Mouse (Mus musculus) brain, embryonic 14.5 days (tissue): ENCODE measurements around the gene Aarsd1. TPM values are rescaled to one million over a fixed set of nuclear protein-coding genes. Genes with fewer than 3 reads are reported as not detected.
"Not testable (repeated sequence)": the region's sequence is repeated elsewhere in the genome, so short reads cannot be mapped to it uniquely, and the experiment has no call there.

Experiments used
- DNase-seq: peaks from one replicate; pipeline ENCODE4 v3.0.0-alpha.2; 2011; ENCODE audit warnings: low read depth
- CTCF ChIP-seq: fragments of 200-500 bp; IDR thresholded peaks from 2 replicates; pipeline ENCODE4 v1.5.1; 2012; ENCODE audit warnings: inconsistent platforms, mild to moderate bottlenecking, moderate library complexity, borderline replicate concordance; ENCODE audit not compliant: insufficient read depth, insufficient read length; ENCODE audit errors: extremely low read depth
- POLR2A ChIP-seq: fragments of 200-500 bp; IDR thresholded peaks from 2 replicates; pipeline ENCODE4 v1.6.1; 2012; ENCODE audit warnings: mild to moderate bottlenecking, inconsistent platforms, borderline replicate concordance; ENCODE audit not compliant: poor library complexity, insufficient read depth, insufficient read length, severe bottlenecking; ENCODE audit errors: extremely low read depth
- polyA plus RNA-seq: library from polyadenylated mRNA; depleted of rRNA; stranded (reverse); fragments of >200 nt; gene quantifications from 2 replicates; pipeline ENCODE4 v1.2.3, GENCODE M21; 2012; rRNA removed

Gene Aarsd1
- polyA plus RNA-seq: 51.3 and 53.6 TPM in 2 replicates

DNA sequence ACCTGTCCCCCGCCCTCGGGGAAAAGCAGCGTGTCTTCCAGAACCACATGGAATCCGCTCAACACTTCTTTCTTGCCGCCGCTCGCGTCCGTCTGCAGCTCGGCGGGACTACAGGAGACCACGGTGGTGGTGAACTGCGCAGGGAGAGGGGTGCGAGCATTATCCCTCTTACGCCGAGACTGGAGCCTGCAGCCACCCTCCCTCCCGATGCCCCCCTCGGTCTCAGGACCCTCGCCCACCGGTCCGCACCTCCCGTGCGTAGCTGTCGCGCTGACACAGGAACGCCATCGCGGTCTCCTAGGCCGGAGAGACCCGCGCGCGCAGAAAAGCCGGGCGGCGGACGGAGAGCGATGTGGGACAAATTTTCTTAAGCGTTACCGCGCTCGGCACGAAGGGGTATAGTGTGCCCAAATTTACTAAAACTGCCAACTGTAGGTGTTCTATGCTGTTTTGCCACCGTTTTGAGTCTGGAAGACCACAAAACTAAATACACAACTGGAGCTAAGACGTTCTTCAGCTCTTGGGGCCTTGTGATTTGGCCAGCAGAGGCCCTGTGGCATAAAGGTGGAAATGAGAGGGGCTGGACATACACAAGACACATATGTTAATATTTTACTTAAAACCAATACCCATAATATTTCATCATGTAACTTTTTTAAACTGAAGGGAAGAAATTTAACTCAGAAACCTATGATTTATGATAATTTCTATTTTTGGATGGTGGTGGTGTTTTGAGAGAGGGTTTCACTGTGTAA, at the start of gene Aarsd1:
Aarsd1 (minus strand) TSS at position 515 of the 755 bp plus-strand sequence.
- DNase-seq: peak; percentile 95
- TF ChIP-seq CTCF (no peak), POLR2A (peak; percentile 46; the same call in 1 of the 2 replicates)

DNA sequence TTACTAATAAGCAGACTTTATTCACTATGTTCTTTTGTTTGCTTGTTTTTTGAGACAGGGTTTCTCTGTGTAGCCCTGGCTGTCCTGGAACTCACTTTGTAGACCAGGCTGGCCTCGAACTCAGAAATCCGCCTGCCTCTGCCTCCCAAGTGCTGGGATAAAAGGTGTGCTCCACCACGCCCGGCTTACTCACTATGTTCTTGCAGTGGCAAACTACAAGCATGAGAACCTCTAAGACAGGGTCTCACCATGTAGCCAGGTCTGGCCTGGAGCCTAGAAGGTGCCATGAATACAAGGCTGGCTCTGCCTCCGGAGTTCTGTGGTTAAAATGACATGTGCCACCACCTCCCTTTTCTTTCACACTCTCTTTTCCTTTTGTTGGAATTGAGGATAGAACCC, 49.1 kb upstream of the Aarsd1 start:
- not testable (repeated sequence) for DNase-seq

DNA sequence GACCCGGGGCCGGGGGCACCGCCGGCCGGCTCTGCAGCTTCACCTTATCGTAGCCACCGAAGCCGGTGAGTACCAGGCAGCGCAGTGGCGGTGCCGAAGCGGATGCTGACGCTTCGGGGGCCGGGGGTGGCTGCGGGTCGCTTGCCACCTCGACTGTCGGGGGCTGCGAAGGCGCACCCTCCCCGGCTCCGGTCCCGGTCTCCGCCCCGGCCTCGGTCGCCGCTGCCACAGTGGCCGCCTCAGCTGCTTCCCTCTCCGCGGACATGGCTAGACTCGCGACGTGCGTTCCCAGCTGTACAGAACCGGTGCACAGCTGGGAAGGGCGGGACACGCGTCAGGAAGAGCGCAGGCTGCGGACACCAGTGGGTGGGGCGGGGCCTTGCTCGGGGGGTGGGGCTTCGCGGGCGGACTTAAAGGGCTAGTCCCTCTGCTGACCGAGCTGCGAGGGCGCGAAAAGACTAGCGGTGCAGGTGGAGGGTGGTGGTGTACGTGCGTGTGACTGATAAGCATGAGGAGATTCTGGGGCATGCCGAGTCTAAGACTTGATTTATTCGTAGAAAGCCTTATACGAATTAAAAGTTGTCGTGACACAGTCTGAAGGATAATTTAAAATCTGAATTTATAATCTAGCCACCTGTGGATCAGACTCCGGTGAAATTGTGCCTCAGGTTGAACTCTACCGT, 48.6 kb upstream of the Aarsd1 start, which contains the start of gene Vat1:
Vat1 (minus strand) TSS at position 362 of the 683 bp plus-strand sequence.
- peak; percentile 89 for DNase-seq
- no peak for TF ChIP-seq CTCF
- 0 out of 2 replicates have a peak, but pooled peaks have one; percentile 18 for TF ChIP-seq POLR2A

DNA sequence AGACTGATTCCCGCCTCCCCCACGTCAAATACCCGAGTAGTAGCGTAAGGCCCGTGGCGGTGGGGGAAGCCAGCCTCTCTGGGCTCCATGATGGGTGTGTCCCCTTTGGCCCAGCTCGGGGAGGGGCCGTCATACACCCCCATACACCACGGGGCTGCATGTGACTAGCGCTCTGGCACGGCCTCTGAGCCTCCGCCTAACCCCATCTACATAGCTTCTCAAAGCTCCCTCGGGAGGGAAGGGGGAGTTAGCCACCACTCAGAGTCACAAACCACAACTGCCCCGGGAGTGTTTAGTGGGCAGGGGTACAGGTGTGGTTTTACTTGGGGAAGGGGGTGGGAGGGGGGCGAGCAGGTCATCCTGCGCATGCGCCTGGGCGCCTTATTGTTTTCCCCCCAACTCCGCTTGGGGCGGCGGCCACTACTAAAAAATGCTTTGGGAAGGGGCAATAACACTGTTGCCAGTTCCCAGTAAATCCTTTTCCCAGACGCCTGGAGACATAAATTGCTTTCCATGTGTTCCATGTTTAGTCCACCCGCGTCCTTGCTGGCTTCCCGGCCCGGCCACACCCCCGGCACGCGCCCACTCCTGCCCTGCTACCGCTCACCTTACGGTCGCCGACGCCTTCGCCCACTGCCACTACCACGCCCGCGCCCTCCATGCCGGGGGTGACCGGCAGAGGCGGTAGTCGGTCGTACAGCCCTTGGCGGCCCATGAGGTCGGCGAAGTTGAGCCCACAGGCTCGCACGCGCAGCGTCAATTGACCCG, 47.9 kb upstream of the Aarsd1 start:
- TF ChIP-seq CTCF: no peak
- no peak for TF ChIP-seq POLR2A
- peak; percentile 80 for DNase-seq

DNA sequence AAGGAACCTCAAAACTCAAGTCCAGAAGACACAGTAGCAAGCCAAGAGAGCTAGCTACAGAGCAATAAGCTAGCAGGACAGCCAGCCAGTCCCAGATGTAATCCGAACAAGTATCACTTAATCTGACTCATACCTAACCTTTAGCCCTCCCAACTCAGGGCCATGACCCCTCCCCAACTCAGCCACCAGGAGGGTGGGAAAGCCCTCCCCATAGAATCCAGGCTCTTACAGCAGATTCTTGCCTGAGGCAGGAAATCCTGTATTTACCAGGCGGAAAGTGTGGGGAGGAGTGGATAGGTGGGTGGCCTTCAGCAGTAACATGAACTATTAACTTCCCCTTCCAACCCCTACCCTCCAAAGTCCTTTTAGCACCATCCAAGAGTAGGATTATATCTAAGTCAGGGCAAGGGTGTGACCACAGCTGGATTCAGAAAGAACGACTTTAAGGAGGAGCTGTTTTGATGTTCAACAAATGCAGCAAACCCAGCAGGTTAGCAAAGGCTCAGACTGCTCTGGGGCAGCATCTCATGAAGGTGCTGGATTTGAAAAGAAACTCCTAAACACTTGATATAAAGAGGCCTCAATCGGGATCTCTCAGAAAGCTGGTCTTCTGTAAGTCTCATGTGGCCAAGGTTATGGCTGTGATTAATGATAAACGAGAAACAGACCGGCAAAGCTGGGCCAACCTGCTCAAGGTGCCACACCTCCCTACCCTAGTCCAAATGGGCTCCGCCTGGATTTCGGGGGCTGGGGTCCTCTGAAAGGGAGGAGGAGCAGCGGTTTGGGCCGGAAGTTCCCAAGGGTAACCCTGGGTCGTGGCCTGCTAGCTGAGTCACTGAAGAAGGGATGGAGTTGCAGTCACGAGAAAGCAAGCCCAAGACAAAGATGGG, 47.0 kb upstream of the Aarsd1 start, which contains the start of gene Rnd2:
Rnd2 (plus strand) TSS at position 789 of the 890 bp plus-strand sequence.
- TF ChIP-seq CTCF (no peak), POLR2A (no peak)
- DNase-seq: no peak

DNA sequence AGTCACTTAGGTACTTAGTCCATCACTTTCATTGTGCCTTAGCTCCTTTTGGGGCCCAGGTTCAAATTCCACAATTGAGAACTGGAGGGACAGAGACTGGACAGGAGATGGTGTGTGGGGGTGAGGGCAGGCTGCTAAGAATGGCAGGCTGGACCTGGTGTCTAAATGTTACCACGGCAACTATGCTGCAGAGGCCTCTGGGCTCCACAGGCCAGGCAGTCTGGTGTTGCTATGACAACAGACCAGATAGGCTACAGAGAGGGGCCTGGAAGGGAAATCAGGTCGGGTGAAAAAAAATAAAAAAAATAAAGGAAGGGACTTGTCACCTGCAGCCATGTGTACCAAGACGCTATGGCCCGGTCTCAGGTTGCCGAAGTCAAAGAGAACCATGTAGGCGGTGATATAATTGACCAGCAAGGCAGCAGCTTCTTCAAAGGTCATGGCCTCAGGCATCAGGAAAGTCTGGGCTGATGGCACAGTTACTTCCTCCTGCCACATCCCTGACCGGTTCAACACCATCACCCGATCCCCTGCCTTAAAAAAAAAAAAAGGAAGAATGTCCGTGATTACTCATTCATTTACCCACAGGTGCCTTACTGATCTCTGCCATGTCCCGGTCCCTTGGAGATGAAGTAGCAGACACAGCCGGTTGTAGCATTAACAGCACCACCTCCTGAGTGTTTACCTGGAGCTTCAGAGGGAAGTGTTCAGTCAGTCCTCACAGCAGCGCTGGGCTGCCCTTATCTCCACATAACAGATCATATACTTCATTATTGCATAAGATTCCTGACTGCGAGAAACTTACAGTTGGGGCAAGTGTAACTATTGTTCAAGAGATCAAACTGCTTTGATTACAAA, 45.4 kb upstream of the Aarsd1 start:
- TF ChIP-seq CTCF (no peak), POLR2A (no peak)
- DNase-seq: peak; percentile 80

DNA sequence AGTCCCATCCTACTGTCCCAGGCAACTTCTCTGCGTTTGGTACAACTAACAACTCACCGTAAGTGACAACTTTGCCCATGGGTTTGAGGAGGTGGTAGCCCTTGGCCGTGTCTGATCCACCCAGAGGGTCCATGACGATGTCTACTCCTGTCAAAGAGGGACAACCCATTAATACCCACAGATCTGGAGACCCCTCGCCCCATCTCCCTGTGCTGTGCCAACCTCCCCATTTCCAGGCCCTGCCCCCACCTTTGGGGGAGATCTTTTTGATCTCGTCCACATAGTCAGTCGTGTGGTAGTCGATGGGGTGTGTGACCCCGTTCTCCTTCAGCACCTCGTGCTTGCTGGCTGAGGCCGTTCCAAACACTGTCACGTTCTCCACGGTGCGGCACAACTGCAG, 44.7 kb upstream of the Aarsd1 start:
- TF ChIP-seq CTCF (no peak), POLR2A (no peak)
- no peak for DNase-seq

DNA sequence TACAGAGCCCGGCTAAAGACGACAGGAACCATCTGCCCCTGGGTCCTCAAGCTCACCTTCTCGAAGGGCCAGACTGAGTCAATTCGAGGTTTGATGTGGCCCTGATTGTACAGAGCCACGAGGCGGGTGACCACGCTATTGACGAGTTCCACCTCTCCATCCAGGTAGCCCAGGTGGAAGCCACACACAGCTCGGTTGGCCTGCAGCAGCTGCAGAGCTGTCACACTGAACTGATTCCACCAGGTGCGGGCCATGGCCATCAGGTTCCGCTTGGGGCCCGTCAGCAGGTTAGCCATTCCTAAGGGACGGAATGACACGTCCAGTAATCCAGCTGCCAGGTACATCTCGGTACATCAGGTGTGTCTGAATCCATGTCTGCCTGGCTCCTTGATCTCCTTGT, 42.9 kb upstream of the Aarsd1 start:
- no peak for DNase-seq
- TF ChIP-seq CTCF: no peak
- TF ChIP-seq POLR2A: no peak

DNA sequence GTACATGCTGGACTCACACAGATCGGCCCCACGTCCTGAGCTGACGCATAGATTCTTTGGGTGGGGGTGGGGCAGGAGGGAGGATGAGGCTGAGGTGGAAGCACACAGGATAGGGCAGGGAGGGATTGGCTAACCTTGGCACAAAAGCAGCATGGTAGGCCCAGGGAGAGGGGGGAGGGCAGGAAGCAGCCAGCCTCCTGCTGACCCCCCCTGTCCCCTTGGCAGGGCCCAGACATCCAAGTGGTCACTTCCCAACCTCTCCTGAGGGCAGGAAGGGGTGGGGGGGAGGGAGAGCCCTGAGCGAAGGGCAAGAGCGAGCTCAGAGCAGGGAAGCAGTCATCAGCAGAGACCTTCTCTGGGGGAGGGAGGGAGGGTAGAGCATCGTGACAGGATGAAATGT, 42.3 kb upstream of the Aarsd1 start:
- TF ChIP-seq CTCF (no peak), POLR2A (no peak)
- no peak for DNase-seq

DNA sequence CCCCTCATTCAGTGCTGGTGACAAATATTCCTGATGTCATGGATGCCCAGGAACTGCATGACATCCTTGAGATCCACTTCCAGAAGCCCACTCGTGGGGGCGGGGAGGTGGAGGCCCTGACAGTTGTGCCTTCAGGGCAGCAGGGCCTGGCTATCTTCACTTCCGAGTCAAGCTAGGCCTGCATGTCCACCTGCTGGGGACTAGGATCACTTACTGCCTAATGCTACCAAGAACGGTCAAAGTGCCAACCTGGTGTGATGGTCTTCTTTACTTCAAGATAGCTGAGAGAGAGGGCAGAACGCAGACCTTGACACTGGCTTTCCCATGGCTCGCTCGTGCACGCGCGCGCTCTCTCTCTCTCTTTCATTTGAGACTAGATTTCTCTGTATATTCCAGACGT, 40.8 kb upstream of the Aarsd1 start:
- TF ChIP-seq POLR2A (no peak), CTCF (no peak)
- no peak for DNase-seq

DNA sequence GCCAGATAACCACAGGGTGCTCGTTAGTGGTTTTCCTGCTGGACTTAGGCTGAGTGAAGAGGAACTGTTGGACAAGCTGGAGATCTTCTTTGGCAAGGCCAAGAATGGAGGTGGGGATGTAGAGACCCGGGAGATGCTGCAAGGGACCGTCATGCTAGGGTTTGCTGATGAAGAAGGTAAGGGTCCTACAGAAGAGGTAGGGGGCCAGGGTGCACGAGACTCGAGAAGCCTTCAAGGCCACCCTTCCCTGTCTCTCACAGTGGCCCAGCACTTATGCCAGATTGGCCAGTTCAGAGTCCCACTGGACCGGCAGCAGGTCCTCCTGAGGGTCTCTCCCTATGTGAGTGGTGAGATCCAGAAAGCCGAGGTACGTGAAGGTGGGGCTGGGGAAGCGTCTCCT, 40.2 kb upstream of the Aarsd1 start:
- no peak for TF ChIP-seq CTCF
- no peak for TF ChIP-seq POLR2A
- DNase-seq: no peak
